Mouse (Mus musculus): ENCODE results near the gene Fam221a. TPM values are rescaled to one million over a fixed set of nuclear protein-coding genes. Genes with fewer than 3 reads are reported as not detected.
"Not testable (repeated sequence)": the region's sequence is repeated elsewhere in the genome, so short reads cannot be mapped to it uniquely, and the experiment has no call there.

Gene Fam221a
- polyA plus RNA-seq, 1 experiment from 2014 or later: 5.1 TPM

GRCm38 (mm10) chr6:49410830-49411229 lies 43.3 kb downstream of the Fam221a start:
- no peaks in the 10 kb centered on the region for H3K9me3 ChIP-seq (replicated peaks; ENCODE audit: low read length)
- H3K9ac ChIP-seq (ENCODE audit: low read depth, low read length): no peak overlapping the region
- ATAC-seq (replicated peaks; ENCODE audit: low FRiP score, low read depth) (no peak), DNase-seq (ENCODE audit: low spot score) (no peak)
- H3K27ac ChIP-seq: no peak overlapping the region
- 74% methylated on average over 3 of the region's 3 CpGs for WGBS
- H3K36me3 ChIP-seq (ENCODE audit: insufficient read depth, low read length): no peaks in the 10 kb centered on the region
- no peak overlapping the region for H3K4me2 ChIP-seq (ENCODE audit: low read length)
- no peaks in the 10 kb centered on the region for H3K4me1 ChIP-seq (replicated peaks; ENCODE audit: insufficient read depth, low read length)
- no peak overlapping the region for H3K4me3 ChIP-seq (replicated peaks; ENCODE audit: low read depth, low read length)
- TF ChIP-seq CTCF (IDR thresholded peaks at IDR 0.05; ENCODE audit: low read depth): no peak
- H3K27me3 ChIP-seq (ENCODE audit: insufficient read depth, low read length): no peaks in the 10 kb centered on the region

- not testable (repeated sequence) for H3K4me1 ChIP-seq (replicated peaks; ENCODE audit: insufficient read depth, low read length); DNase-seq (ENCODE audit: low spot score); H3K27ac ChIP-seq; ATAC-seq (replicated peaks; ENCODE audit: low FRiP score, low read depth); H3K36me3 ChIP-seq (ENCODE audit: insufficient read depth, low read length); H3K27me3 ChIP-seq (ENCODE audit: insufficient read depth, low read length); H3K4me2 ChIP-seq (ENCODE audit: low read length); H3K4me3 ChIP-seq (replicated peaks; ENCODE audit: low read depth, low read length); H3K9me3 ChIP-seq (replicated peaks; ENCODE audit: low read length); H3K9ac ChIP-seq (ENCODE audit: low read depth, low read length)
- WGBS: 78% methylated on average over 2 of the region's 2 CpGs
These were observed 45.4 kb downstream of the Fam221a start for GRCm38 (mm10) chr6:49412967-49413366.

GRCm38 (mm10) chr6:49415971-49416370 lies 48.4 kb downstream of the Fam221a start:
- no peaks in the 10 kb centered on the region for H3K4me1 ChIP-seq (replicated peaks; ENCODE audit: insufficient read depth, low read length)
- H3K36me3 ChIP-seq (ENCODE audit: insufficient read depth, low read length): no peaks in the 10 kb centered on the region
- H3K4me3 ChIP-seq (replicated peaks; ENCODE audit: low read depth, low read length): no peak overlapping the region
- ATAC-seq (replicated peaks; ENCODE audit: low FRiP score, low read depth) (no peak), DNase-seq (ENCODE audit: low spot score) (no peak)
- 76% methylated on average over 1 of the region's 1 CpGs for WGBS
- H3K9ac ChIP-seq (ENCODE audit: low read depth, low read length): no peak overlapping the region
- no peaks in the 10 kb centered on the region for H3K27me3 ChIP-seq (ENCODE audit: insufficient read depth, low read length)
- no peak for TF ChIP-seq CTCF (IDR thresholded peaks at IDR 0.05; ENCODE audit: low read depth)
- H3K9me3 ChIP-seq (replicated peaks; ENCODE audit: low read length): no peaks in the 10 kb centered on the region
- H3K4me2 ChIP-seq (ENCODE audit: low read length): no peak overlapping the region
- no peak overlapping the region for H3K27ac ChIP-seq

DNA sequence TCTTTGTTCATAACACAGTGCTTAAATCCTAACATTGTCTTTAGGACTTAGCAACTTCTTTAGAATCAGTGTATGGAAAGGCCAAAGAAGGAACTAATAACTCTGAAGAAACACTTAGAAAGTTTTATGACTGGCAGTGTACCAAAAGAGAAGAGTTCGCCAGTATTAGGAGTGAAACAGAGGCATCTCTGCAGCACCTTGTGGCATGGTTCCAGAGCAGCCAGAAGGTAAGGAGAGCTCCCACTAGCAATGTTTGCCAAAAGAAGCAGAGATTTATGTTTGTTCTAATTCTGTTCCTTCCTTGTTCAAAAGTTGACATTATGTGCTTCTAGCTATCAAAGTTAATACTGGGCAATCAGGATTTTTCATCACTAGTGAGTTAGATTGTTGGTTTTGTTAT lies 69.8 kb downstream of the Fam221a start:
- H3K9me3 ChIP-seq (replicated peaks; ENCODE audit: low read length): no peaks in the 10 kb centered on the region
- H3K36me3 ChIP-seq (ENCODE audit: insufficient read depth, low read length): no peaks in the 10 kb centered on the region
- H3K9ac ChIP-seq (ENCODE audit: low read depth, low read length): no peak overlapping the region
- no peaks in the 10 kb centered on the region for H3K27me3 ChIP-seq (ENCODE audit: insufficient read depth, low read length)
- TF ChIP-seq CTCF (IDR thresholded peaks at IDR 0.05; ENCODE audit: low read depth): no peak
- no peaks in the 10 kb centered on the region for H3K4me1 ChIP-seq (replicated peaks; ENCODE audit: insufficient read depth, low read length)
- H3K4me3 ChIP-seq (replicated peaks; ENCODE audit: low read depth, low read length): no peak overlapping the region
- ATAC-seq (replicated peaks; ENCODE audit: low FRiP score, low read depth): no peak
- no peak overlapping the region for H3K27ac ChIP-seq
- 45% methylated on average over 1 of the region's 1 CpGs for WGBS
- no peak overlapping the region for H3K4me2 ChIP-seq (ENCODE audit: low read length)
- DNase-seq (ENCODE audit: low spot score): no peak

Other genes starting within 250 kb of the Fam221a start
- gene Igf2bp3, start 152.8 kb upstream of the Fam221a start, polyA plus RNA-seq (2015; fragmentation: Nextera tagmentation; extraction: Ambion mirVana): 20.5 and 20.6 TPM in 2 replicates
- gene Tra2a, start 103.7 kb upstream of the Fam221a start, polyA plus RNA-seq (2015; fragmentation: Nextera tagmentation; extraction: Ambion mirVana): 60.9 and 69.0 TPM in 2 replicates
- 15.8 and 16.4 TPM in 2 replicates for gene Ccdc126, start 48.5 kb upstream of the Fam221a start, polyA plus RNA-seq (2015; fragmentation: Nextera tagmentation; extraction: Ambion mirVana)
- gene Stk31, start 27.9 kb downstream of the Fam221a start, polyA plus RNA-seq (2015; fragmentation: Nextera tagmentation; extraction: Ambion mirVana): not detected in 2 replicates